Mouse (Mus musculus) lung, embryonic 15.5 days (tissue): ENCODE measurements around the gene Tnfaip6. TPM values are rescaled to one million over a fixed set of nuclear protein-coding genes. Genes with fewer than 3 reads are reported as not detected.
"Not testable (repeated sequence)": the region's sequence is repeated elsewhere in the genome, so short reads cannot be mapped to it uniquely, and the experiment has no call there.

Source experiments
- ATAC-seq: fragments of 200-750 bp; cut with Nextera tagmentation; 2 replicates; pipeline ENCODE4 v1.8.0; 2017; ENCODE audit warnings: moderate number of reproducible peaks, borderline replicate concordance; ENCODE audit not compliant: low FRiP score, low TSS enrichment; ENCODE audit errors: extremely low read depth
- H3K27ac ChIP-seq: fragments of 300-500 bp; sonication (generic); 2 replicates; pipeline ENCODE4 v1.5.1; 2015; ENCODE audit warnings: moderate library complexity, mild to moderate bottlenecking, inconsistent platforms
- H3K27me3 ChIP-seq: fragments of 300-500 bp; sonication (generic); 2 replicates; pipeline ENCODE4 v1.6.1; 2015; ENCODE audit warnings: inconsistent platforms
- H3K36me3 ChIP-seq: fragments of 300-500 bp; sonication (generic); 2 replicates; pipeline ENCODE4 v1.6.1; 2015; ENCODE audit warnings: inconsistent platforms
- H3K4me1 ChIP-seq: fragments of 300-500 bp; sonication (generic); 2 replicates; pipeline ENCODE4 v1.6.1; 2015; ENCODE audit warnings: inconsistent platforms
- H3K4me2 ChIP-seq: fragments of 300-500 bp; sonication (generic); 2 replicates; pipeline ENCODE4 v1.6.1; 2015; ENCODE audit warnings: inconsistent platforms, mild to moderate bottlenecking, moderate library complexity
- H3K4me3 ChIP-seq: fragments of 300-500 bp; sonication (generic); 2 replicates; pipeline ENCODE4 v1.5.1; 2015; ENCODE audit warnings: mild to moderate bottlenecking, inconsistent platforms
- H3K9ac ChIP-seq: fragments of 300-500 bp; sonication (generic); 2 replicates; pipeline ENCODE4 v1.6.1; 2015; ENCODE audit warnings: inconsistent platforms
- H3K9me3 ChIP-seq: fragments of 300-500 bp; sonication (generic); 2 replicates; pipeline ENCODE4 v1.6.1; 2016; ENCODE audit warnings: inconsistent platforms
- WGBS: fragments of 180-500 bp; shearing (Covaris S2); methylation state at CpG from one replicate; pipeline ENCODE4 v1.1.7; 2015; 5-methylcytosine and 5-hydroxymethylcytosine counted together
- polyA plus RNA-seq: library from polyadenylated mRNA; unstranded; fragments of >200 nt; fragmentation: Nextera tagmentation; extraction: Ambion mirVana; gene quantifications from 2 replicates; pipeline ENCODE4 v1.2.1, GENCODE M21; 2015

Gene Tnfaip6
- polyA plus RNA-seq = 6.5 and 6.6 TPM in 2 replicates

DNA sequence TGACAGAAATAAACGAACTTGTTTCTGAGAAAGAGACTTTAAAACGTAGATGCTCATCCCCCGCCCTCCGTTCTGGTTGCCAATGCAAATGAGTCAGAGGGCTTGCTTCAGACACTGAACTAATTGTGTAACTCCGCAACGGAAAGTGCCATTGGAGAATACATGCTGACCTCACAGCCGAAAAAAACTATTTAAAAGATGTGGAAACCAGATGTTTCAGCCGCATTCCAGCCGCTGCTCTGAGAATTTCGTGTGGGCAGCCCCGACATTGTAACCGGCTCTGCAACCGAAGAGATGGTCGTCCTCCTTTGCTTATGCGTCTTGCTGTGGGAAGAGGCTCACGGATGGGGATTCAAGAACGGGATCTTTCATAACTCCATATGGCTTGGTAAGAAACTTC lies at the start of gene Tnfaip6:
Tnfaip6 (plus strand) TSS at position 128 of the 400 bp plus-strand sequence.
- no peak within 1 kb of the TSS for H3K27ac ChIP-seq
- peak; percentile 82; the same call in 1 of the 2 replicates for ATAC-seq
- peak within 1 kb of the TSS; percentile 53 for H3K4me2 ChIP-seq
- peak within 1 kb of the TSS; percentile 42 for H3K4me3 ChIP-seq
- H3K36me3 ChIP-seq = no peaks in the 10 kb centered on the region
- under 1% methylated on average over 17 of the region's 17 CpGs for WGBS
- peak within 1 kb of the TSS; percentile 8; the same call in 1 of the 2 replicates for H3K9ac ChIP-seq
- H3K27me3 ChIP-seq = no peaks in the 10 kb centered on the region
- no peaks in the 10 kb centered on the region for H3K9me3 ChIP-seq
- 0 out of 2 replicates have a peak, but pooled peaks cover 2% of the 10 kb centered on the region for H3K4me1 ChIP-seq

DNA sequence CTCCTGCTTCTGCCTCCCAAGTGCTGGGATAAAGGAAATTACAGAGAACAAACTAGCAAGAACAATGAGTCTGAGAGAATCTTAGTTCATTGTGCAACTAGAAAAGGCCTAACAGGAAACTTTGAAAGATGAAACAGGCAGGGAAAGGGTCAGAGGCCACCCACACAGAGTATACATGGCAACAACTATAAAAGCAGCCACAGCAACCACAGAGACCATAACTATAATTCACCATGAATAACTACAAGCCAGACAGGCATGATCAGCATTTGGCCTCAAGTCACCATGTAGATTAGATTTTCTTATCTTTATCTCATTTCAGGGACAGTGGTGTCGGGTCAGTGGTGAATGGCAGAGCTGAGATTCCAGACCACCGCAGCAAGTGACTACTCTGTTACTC lies 48.2 kb upstream of the Tnfaip6 start:
- Histone ChIP-seq H3K27ac (no peak overlapping the region), H3K9me3 (no peaks in the 10 kb centered on the region), H3K4me2 (no peak overlapping the region), H3K4me3 (no peak overlapping the region), H3K4me1 (no peaks in the 10 kb centered on the region), H3K9ac (no peak overlapping the region), H3K27me3 (no peaks in the 10 kb centered on the region), H3K36me3 (no peaks in the 10 kb centered on the region)
- 43% methylated on average over 2 of the region's 2 CpGs for whole genome bisulfite sequencing
- ATAC-seq = no peak

- H3K36me3 ChIP-seq = no peaks in the 10 kb centered on the region
- ATAC-seq = no peak
- H3K27me3 ChIP-seq = no peaks in the 10 kb centered on the region
- H3K27ac ChIP-seq = no peak overlapping the region
- no peaks in the 10 kb centered on the region for H3K9me3 ChIP-seq
- H3K9ac ChIP-seq = no peak overlapping the region
- no peaks in the 10 kb centered on the region for H3K4me1 ChIP-seq
- H3K4me2 ChIP-seq = no peak overlapping the region
- no peak overlapping the region for H3K4me3 ChIP-seq
- 89% methylated on average over 6 of the region's 6 CpGs for WGBS
Observed at GRCm38 (mm10) chr2:51991447-51991846, 46.4 kb upstream of the Tnfaip6 start.

DNA sequence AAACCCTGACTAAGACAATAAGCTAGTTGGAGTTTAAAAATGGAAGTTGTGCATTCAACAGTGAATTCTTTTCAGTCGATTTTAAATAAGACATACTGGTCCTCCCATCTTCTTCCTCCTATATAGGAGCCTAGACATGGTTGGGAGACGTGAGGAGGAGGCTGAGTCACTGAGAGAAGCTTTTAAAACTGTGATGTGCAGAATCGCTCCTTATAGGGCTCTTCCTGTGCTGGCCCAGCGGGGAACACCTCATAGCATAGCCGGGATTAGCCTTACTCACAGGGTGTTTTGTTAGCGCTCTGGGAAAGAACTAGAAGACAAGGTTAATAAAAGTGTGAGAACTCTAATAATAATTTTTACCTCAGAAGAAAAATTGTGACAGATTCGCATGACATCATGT lies 37.8 kb upstream of the Tnfaip6 start:
- no peaks in the 10 kb centered on the region for H3K36me3 ChIP-seq
- no peak overlapping the region for H3K27ac ChIP-seq
- H3K4me2 ChIP-seq = no peak overlapping the region
- H3K4me1 ChIP-seq = no peaks in the 10 kb centered on the region
- H3K27me3 ChIP-seq = no peaks in the 10 kb centered on the region
- 64% methylated on average over 7 of the region's 7 CpGs for WGBS
- no peak overlapping the region for H3K4me3 ChIP-seq
- ATAC-seq = no peak
- H3K9me3 ChIP-seq = no peaks in the 10 kb centered on the region
- H3K9ac ChIP-seq = no peak overlapping the region

DNA sequence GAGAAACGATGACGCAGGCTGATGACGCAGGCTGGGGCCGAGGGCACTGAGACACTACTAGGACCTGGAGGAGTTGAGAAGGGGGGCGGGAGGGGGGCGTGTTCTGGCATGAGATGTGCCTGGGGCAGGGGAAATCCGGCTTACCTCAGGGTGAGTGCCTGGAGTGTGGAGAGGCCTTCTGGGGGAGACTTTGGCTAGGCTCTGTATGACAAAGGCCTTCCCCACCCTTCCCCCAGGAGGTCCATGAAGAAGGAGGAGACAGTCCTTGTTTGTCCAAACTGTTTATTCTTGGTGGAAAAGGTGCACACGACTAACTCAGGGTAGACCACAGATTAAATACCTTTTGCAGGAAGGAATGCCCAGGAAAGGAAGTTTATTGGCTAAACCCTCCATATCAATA lies 36.3 kb upstream of the Tnfaip6 start:
- Histone ChIP-seq H3K36me3 (no peaks in the 10 kb centered on the region), H3K9me3 (no peaks in the 10 kb centered on the region), H3K27ac (no peak overlapping the region), H3K27me3 (no peaks in the 10 kb centered on the region), H3K4me1 (no peaks in the 10 kb centered on the region), H3K4me2 (no peak overlapping the region), H3K4me3 (no peak overlapping the region), H3K9ac (no peak overlapping the region)
- ATAC-seq = no peak
- whole genome bisulfite sequencing = 73% methylated on average over 8 of the region's 8 CpGs

DNA sequence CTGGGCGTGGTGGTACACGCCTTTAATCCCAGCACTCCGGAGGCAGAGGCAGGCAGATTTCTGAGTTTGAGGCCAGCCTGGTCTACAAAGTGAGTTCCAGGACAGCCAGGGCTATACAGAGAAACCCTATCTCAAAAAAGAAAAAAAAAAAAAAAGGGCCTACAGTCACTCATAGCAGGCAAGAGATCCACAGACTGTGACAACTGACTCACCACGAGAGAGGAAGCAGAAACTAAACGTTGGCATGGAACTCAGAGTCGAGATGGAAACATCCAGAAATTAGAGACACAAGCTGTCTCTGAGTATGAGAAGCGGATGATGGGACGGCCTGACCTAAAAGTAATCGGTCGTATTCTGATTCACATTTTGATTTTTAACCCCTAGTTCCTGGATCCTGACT lies 35.5 kb upstream of the Tnfaip6 start:
- H3K9me3 ChIP-seq, H3K9ac ChIP-seq, H3K36me3 ChIP-seq, H3K4me2 ChIP-seq, H3K4me1 ChIP-seq, H3K27me3 ChIP-seq, H3K27ac ChIP-seq, ATAC-seq, H3K4me3 ChIP-seq: not testable (repeated sequence)
- WGBS = 83% methylated on average over 10 of the region's 10 CpGs

DNA sequence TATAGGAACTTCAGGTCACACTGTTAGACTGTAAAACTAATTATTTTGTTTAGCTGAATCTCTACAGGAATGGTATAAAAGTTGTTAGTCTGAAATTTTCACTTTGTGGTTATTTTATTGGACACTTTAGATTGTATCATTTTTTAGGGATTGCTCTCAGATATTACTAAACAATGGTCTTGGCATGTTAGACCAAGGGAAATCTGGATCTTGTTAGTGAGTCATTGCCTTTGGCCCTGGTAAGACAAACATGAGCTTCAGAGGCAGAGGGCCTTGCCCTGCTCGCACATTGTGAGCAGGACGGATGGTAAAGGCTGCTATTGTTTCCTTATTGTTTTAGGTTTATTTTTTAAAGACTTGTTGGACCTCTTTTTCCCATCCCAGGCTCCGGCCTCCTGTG lies 31.4 kb upstream of the Tnfaip6 start:
- Histone ChIP-seq H3K9ac (no peak overlapping the region), H3K4me3 (no peak overlapping the region), H3K4me1 (no peaks in the 10 kb centered on the region), H3K36me3 (no peaks in the 10 kb centered on the region), H3K27me3 (no peaks in the 10 kb centered on the region), H3K4me2 (no peak overlapping the region), H3K9me3 (no peaks in the 10 kb centered on the region), H3K27ac (no peak overlapping the region)
- WGBS = 49% methylated on average over 3 of the region's 3 CpGs
- ATAC-seq = no peak

DNA sequence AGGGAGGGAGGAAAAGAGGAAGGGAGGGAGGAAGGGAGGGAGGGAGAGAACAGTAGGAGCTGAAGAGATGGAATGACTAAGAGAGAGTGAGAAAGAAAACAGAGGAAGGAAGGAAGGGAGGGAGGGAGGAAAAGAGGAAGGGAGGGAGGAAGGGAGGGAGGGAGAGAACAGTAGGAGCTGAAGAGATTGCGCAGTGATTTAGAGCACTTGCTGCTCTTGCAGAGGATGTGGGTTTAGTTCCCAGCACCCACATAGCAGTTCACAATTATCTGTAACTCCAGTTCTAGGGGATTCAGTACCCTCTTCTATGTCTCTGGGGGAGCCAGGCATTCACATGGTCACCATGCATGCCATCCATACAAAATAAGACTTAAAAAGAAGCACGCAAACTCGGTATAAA lies 26.0 kb upstream of the Tnfaip6 start:
- not testable (repeated sequence) for H3K36me3 ChIP-seq, H3K27ac ChIP-seq, ATAC-seq, H3K9me3 ChIP-seq, H3K27me3 ChIP-seq, H3K4me2 ChIP-seq, H3K4me3 ChIP-seq, H3K4me1 ChIP-seq, H3K9ac ChIP-seq
- WGBS = 82% methylated on average over 3 of the region's 3 CpGs

- H3K4me2 ChIP-seq = no peak overlapping the region
- 64% methylated on average over 9 of the region's 9 CpGs for WGBS
- ATAC-seq = no peak
- no peak overlapping the region for H3K27ac ChIP-seq
- no peaks in the 10 kb centered on the region for H3K27me3 ChIP-seq
- H3K4me3 ChIP-seq = no peak overlapping the region
- no peaks in the 10 kb centered on the region for H3K9me3 ChIP-seq
- no peak overlapping the region for H3K9ac ChIP-seq
- 0 out of 2 replicates have a peak, but pooled peaks cover 4% of the 10 kb centered on the region for H3K4me1 ChIP-seq
- no peaks in the 10 kb centered on the region for H3K36me3 ChIP-seq
Observed at GRCm38 (mm10) chr2:52013306-52013820, 24.4 kb upstream of the Tnfaip6 start.

- Histone ChIP-seq H3K27ac (no peak overlapping the region), H3K4me1 (0 out of 2 replicates have a peak, but pooled peaks cover 4% of the 10 kb centered on the region), H3K36me3 (no peaks in the 10 kb centered on the region), H3K27me3 (no peaks in the 10 kb centered on the region), H3K9me3 (no peaks in the 10 kb centered on the region), H3K9ac (no peak overlapping the region), H3K4me3 (no peak overlapping the region), H3K4me2 (no peak overlapping the region)
- no peak for ATAC-seq
- 33% methylated on average over 7 of the region's 7 CpGs for WGBS
Observed at GRCm38 (mm10) chr2:52016361-52016760, 21.4 kb upstream of the Tnfaip6 start.

DNA sequence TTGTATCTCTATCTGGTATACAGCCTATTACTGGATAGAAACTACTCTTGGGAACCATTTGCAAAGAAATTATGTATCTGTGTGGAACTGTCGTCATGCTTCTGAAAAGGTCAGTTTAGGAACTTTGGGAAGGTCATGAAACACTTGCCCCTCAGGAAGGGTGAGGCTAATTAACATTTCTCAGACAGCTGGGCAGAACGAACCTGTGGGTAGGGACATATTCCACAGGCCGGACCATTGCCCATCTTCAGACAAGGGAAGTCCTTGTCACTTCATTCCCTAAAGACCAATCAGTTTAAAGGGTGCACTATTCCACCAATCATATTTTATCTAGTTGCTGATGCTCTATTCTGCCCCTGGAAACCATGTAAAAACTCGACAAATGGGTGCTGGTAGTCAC lies 10.7 kb upstream of the Tnfaip6 start:
- no peak for ATAC-seq
- no peaks in the 10 kb centered on the region for H3K9me3 ChIP-seq
- no peak overlapping the region for H3K4me2 ChIP-seq
- no peaks in the 10 kb centered on the region for H3K27me3 ChIP-seq
- H3K27ac ChIP-seq = no peak overlapping the region
- no peak overlapping the region for H3K9ac ChIP-seq
- H3K4me3 ChIP-seq = no peak overlapping the region
- H3K4me1 ChIP-seq = no peaks in the 10 kb centered on the region
- H3K36me3 ChIP-seq = no peaks in the 10 kb centered on the region
- 77% methylated on average over 4 of the region's 4 CpGs for WGBS

DNA sequence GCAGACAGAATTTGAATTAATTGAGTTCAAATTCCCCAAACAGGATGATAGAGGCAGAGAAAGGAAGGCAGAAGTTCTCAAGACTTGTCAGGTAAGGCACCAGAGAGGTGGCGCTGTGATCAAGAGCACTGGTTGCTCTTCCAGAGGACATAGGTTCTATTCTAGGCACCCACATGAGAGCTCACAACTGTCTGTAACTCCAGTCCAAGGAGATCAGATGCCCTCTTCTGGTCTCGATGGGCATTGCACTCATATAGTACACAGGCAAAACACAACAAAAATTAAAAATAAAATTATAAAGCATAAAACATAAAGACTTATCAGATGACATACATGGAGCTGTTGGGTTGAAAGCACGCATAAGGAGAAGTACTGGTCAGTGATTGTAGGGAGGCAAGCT lies 8.4 kb upstream of the Tnfaip6 start:
- Histone ChIP-seq H3K9me3 (no peaks in the 10 kb centered on the region), H3K4me2 (no peak overlapping the region), H3K27ac (no peak overlapping the region), H3K9ac (no peak overlapping the region), H3K4me3 (no peak overlapping the region), H3K4me1 (no peaks in the 10 kb centered on the region), H3K27me3 (no peaks in the 10 kb centered on the region), H3K36me3 (no peaks in the 10 kb centered on the region)
- WGBS = 79% methylated on average over 3 of the region's 3 CpGs
- no peak for ATAC-seq

DNA sequence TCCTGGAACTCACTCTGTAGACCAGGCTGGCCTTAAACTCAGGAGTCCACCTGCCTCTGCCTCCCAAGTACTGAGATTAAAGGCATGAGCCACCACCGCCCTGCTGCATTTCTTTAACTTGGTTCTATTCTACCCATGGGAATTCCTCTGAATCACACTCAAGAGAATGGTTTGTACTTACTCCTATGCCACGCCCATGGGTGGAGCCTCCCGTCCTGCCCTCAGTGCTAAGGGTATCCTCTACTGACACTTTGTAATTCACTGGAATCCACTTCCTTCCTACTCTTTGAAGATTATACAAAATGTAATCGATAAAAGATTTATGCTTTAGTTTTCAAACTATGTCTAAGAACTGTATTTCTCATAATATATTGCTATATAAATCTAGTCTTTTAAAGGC lies 6.3 kb upstream of the Tnfaip6 start:
- Histone ChIP-seq H3K4me3 (no peak overlapping the region), H3K9ac (no peak overlapping the region), H3K27ac (no peak overlapping the region), H3K27me3 (no peaks in the 10 kb centered on the region), H3K9me3 (no peaks in the 10 kb centered on the region), H3K4me2 (no peak overlapping the region), H3K36me3 (no peaks in the 10 kb centered on the region), H3K4me1 (no peaks in the 10 kb centered on the region)
- 70% methylated on average over 4 of the region's 4 CpGs for WGBS
- ATAC-seq = no peak
